Mouse (Mus musculus) ES-Bruce4 (cell line): ENCODE results near the gene Rufy4.

ENCODE experiments used
- CTCF ChIP-seq: IDR thresholded peaks from one replicate; pipeline ENCODE4 v1.8.1; 2011; ENCODE audit warnings: low read depth, low read length
- EP300 ChIP-seq: IDR thresholded peaks from 2 replicates; pipeline ENCODE4 v1.6.1; 2011; ENCODE audit warnings: low read depth, low read length; ENCODE audit not compliant: insufficient read depth
- POLR2A ChIP-seq: IDR thresholded peaks from one replicate; pipeline ENCODE4 v1.8.1; 2011; ENCODE audit warnings: low read length; ENCODE audit not compliant: insufficient read depth

DNA sequence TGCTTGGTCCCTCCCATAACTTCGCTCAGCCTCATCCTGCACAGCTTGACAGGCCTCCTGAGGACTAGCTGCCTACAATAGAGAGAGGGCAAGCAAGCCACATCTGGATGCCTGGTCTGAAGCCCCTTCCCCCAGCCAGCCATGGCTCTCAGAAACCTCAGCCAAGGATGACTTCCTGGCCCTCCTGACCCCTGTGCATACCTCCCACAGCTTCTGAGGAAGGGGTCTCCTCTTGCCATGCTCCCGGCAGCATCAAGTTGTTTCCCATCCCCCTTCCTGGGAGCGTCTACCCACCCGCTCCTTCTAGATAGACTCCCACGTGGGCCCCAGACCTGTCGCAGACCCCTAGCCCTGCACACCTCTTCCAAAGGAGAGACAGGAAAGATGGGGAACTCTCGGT is 35.0 kb upstream of the Rufy4 start:
- TF ChIP-seq POLR2A = no peak
- TF ChIP-seq CTCF = no peak
- TF ChIP-seq EP300 = no peak
